Mouse (Mus musculus) gastrocnemius, postnatal 36 days (tissue): ENCODE measurements at regions not wholly inside any gene's neighbourhood (a gene's known extent, or its start where the extent isn't known, plus 50 kb on each side); places are given as distances from the start of the nearest gene placed in this dataset.

Source experiments
- DNase-seq, 2 experiments: peaks; one replicate each; pipeline ENCODE4 v3.0.0; 2022
- intact Hi-C: fragments of 180-260 bp; cut with DNase I; formaldehyde crosslinking; loops from one replicate; pipeline ENCODE4 v1.15.1; 2025

- intact Hi-C loops = no loop called here
- no peak for DNase-seq
Observed at GRCm38 (mm10) chr4:8978949-8979348, 740.1 kb upstream of the Car8 start.

DNA sequence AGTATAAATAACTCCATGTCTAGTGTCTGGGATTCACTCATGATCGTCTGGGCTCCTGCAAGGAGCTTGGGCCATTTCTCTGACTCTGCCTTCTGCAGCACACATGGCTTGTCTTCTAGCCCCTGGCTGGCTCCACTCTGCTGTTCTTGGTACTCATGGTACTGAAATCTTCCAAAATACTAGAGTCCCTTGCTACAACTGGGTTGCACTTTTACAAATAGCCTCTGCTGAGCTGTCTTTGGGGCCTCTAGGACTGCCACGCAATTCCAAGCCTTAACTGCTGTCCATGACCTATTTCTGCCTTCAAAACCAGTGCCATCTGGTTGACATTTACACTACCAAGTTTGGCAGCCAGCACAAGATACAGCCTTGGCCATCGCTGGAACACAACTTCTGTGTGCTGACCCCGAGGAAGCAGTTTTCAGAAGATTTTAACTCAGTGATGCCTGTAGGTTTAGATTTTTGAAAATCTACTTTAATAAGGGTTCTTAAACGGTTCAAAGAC is 731.2 kb upstream of the Car8 start:
- DNase-seq = no peak
- intact Hi-C loops = loop anchor here (5.0 kb wide), 1 partner anchor 32 kb away; no protein-coding TSS in a partner anchor

- DNase-seq = no peak
- intact Hi-C loops = loop anchor here (5.0 kb wide), 1 partner anchor 34 kb away; no protein-coding TSS in a partner anchor
Observed at GRCm38 (mm10) chr4:8968741-8969140, 729.9 kb upstream of the Car8 start.

GRCm38 (mm10) chr4:8967986-8968385 is 729.1 kb upstream of the Car8 start:
- intact Hi-C loops = loop anchor here (5.0 kb wide), 1 partner anchor 34 kb away; no protein-coding TSS in a partner anchor
- no peak for DNase-seq

DNA sequence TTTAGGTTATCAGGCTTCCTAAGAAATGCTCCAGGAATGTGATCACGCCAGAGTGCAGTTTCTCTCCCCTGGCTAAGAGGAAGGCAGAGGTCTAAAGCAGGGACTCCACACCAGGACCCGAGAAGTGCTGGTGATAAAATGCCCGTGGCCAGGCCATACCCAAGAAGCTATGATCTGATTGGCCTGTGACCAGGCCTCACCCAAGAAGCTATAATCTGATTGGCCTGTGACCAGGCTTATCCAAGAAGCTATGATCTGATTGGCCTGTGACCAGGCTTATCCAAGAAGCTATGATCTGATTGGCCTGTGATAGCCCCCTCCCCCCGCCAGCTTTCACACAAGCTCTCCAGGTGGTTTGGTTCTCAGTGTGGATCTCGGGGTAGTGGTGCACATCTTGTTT is 726.7 kb upstream of the Car8 start:
- intact Hi-C loops = loop anchor here (5.0 kb wide), 1 partner anchor 37 kb away; no protein-coding TSS in a partner anchor
- DNase-seq = no peak

DNA sequence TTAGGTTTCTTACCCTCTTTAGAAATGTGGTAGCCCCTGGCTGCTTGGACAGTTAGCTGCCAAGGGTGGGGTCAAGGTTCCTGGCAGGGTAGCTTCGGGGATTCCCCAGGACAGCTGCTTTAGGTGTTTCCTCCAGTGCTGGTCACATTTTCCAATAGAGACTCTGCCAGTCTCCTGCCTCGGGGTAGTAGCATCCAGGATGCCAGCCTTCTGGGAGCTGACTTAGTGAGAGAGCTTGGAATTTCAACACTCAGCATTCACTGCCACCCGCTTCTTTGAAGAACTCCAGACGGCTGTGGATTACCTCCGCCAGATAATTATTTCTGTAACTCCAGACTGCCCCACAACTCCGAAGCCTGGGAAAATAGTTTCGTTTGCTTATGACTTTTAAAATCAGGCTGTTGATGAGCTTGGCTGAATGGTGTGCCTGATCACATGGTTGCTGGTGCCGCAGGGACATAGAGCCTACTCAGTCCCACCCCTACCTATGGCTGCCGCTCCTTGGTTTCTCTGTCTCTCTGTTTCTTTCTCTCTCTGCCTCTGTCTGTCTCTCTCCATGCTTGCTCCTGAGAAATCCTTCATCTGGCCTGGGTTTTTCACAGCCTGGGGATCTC is 724.2 kb upstream of the Car8 start:
- no peak for DNase-seq
- intact Hi-C loops = no loop called here

DNA sequence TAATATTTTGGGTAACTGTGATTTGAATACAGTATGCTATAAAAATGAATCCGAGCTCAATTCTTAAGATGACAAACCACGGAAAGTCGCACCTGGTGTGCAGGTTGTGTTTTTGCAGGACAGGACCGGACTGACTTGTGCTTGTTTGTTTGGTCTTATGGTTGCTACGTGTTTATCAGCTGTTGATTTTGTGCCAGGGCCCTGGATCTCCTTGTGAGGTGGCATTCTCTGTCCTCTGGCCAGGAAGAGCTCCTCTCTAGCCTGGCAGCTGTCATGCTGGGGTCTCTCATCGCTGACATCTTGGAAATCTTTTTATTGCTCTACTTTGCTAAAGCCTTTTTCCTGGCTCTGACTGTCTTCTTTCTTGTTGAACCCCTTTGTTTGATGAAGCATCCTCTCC is 723.0 kb upstream of the Car8 start:
- intact Hi-C loops = no loop called here
- no peak for DNase-seq

DNA sequence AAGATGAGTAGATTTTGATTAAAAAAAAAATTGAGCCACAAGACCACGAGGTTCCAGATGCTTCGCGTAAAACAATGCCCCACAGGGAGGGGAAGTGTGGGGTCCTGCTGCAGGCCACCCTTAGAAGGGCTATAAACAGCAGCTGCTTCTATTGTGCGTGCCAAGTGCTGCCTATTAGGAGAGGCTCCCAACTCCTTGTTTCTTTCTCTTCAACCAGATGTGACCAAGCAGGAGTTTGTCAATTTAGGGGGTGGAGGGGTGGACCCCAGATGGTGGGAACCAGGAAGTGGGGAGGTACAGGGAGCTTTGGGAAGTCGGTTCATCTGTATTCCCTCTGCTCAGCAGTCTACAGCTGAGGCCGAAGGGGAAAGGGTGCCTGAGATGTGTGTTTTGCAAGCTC is 718.9 kb upstream of the Car8 start:
- DNase-seq = no peak
- intact Hi-C loops = no loop called here

DNA sequence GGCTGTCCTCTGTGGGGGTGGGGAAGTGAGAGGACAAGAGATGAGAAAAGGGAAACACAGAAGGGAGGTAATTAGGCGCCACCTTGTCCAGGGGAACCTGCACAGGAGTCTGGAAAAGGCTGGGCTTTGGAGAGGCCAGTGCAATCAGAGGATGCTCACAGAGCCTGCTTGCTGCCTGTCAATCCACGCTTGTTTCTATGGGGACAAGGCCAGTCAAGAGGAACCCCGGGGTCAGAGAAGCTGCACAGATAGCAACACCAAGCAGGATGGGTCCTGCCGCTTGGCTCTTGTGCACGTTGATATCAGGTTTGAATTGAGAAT is 718.1 kb upstream of the Car8 start:
- intact Hi-C loops = no loop called here

DNA sequence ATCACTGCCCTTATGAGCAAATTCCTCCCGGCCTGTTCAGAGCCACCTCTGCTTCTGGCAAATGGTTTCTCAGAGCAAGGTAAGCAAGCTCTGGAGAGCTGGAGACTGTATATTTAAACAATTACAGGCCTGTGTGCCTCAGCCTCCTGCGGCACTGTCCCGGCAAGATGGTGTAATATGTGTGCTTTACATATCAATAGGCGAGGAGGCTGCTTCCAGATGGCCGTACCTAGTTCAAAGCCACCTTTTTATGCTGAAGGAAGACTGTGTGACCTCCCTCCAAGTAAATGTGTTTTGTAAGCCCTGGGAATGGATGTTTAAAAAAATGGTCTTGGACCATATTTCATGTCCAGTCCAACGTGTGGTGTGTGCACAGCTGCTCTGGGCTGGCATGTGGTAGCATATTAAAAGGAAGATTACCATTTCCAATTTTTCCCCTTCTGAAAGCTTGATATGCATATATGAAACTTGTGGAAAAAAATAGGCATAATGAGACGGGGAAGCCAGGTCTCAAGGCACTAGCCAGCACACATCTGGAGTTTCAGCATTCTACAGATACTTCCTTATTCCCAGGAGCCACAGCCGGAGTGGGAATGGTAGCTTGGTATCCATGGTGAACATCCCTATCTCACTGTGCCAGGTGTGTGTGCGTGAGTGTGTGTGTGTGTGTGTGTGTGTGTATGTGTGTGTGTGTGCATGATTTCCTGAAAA is 717.6 kb upstream of the Car8 start:
- intact Hi-C loops = no loop called here

More for the DNA sequence above, 718.1 kb upstream of the Car8 start:
- DNase-seq = no peak

DNA sequence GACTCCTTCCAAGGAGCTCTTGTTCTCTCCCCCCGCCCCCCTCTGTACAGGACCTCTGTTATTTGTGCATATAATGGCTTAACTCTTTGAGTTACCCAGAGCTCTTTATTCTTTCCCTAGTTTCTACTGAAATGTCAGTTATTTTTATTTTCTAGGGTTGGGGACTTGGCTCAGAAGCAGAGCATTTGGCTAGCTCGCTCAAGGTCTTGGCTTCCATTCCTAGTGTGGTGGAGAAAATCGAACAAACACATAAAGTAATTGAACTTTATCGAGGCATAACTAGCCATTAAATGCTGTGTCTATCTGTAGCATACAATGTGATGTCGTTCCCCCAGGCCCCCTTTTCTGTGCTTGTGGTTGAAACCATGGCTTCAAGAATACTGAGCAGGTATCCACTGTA is 716.5 kb upstream of the Car8 start:
- DNase-seq = no peak
- intact Hi-C loops = no loop called here

More for the DNA sequence above, 717.6 kb upstream of the Car8 start:
- DNase-seq = no peak

DNA sequence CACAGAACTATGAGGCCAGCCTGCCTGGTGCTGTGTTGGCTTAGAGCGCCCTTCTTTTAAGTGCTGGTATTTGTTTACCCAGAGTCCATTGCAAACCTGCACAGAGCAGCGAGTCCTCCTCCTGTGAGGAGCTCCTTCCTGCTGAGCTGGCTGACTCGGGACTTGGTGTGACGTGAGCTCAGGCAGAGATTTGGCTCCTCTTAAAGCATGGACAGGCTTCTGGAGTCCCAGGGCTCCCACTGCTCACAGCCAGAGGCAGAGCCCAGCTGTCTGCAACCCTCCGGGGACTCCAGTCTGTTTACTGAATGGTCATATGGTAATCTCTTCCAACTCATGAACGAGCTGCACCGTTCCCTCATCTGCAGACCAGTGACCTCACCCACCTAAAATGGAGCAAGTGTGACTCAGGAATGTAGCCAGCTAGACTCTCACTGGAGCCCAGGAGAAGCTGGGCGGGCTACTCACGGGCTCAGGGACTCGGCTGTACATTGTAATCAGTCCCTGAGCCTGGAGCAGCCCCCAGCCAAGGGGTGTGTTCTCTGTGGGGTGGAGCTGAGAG is 715.6 kb upstream of the Car8 start:
- DNase-seq = peak; percentile 55 to 72
- intact Hi-C loops = loop anchor here (5.0 kb wide), 1 partner anchor 73 kb away; no protein-coding TSS in a partner anchor

DNA sequence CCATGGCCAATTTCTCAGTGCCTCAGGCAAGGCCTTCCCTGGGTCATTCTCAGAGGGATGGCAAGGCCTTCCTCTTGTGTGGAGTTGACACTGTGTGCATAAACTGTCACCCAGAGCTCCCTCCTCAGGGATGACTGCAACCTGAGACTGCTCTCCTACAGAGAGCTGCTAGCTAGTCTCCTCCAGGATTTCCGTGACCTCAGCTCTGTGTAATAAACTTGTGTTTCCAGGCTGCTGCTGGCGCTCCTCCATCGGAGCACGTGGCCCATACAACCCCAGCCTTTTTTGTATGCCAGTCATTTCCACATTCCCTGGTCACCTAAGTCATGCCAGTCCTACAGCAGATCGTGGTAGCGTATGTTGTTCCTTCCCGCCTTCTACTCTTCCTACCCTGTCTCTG is 714.3 kb upstream of the Car8 start:
- DNase-seq = no peak
- intact Hi-C loops = loop anchor here (5.0 kb wide), 1 partner anchor 74 kb away; no protein-coding TSS in a partner anchor

- no peak for DNase-seq
- intact Hi-C loops = loop anchor here (5.0 kb wide), 1 partner anchor 77 kb away; no protein-coding TSS in a partner anchor
Observed at GRCm38 (mm10) chr4:8949951-8950350, 711.1 kb upstream of the Car8 start.

DNA sequence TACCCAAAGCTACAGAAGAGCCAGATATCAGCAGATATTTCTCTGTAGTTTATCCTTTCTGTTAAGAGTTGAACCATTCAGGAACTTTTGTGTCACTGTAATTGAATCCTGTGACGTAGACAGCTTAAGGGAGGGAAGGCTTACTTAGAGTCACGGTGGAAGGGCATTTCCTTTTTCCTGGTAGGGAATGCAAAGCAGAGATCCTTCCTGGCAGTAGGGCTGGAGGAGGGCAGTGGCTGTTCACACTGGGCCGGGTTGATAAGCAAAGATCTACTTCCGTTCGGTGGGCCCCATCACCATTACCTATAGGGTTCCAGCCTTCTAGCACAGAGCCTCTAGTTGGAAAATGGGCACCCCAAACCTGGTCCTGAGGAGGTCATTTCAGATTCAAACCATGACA is 710.7 kb upstream of the Car8 start:
- no peak for DNase-seq
- intact Hi-C loops = no loop called here

- intact Hi-C loops = no loop called here
Observed at GRCm38 (mm10) chr4:8945116-8945515, 706.3 kb upstream of the Car8 start.

DNA sequence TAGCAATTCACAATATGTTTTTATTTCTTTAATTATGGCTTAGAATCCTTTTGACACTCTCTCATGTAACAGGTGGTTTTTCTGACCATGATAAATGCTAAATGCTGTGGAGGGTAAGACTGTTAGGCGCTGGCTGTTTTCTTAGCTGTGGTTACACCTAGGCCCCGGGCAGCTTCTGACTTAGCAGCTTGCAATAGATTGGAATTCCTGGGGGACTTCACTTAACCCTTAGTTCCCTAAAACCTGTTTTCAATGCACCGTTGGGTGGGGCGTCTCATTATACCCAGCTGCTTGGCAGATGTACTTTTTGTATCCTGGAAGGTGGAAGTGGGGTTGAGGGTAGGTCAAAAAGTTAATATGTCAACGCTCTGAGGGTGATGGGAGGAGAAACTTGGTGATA is 704.2 kb upstream of the Car8 start:
- intact Hi-C loops = no loop called here
- no peak for DNase-seq

More at GRCm38 (mm10) chr4:8945116-8945515, 706.3 kb upstream of the Car8 start:
- DNase-seq = peak in 1 of 2 experiments; percentile 27

GRCm38 (mm10) chr4:8938948-8939411 is 700.1 kb upstream of the Car8 start:
- peak in 1 of 2 experiments; percentile 66 for DNase-seq
- intact Hi-C loops = loop anchor here (5.0 kb wide), 1 partner anchor 158 kb away; no protein-coding TSS in a partner anchor

GRCm38 (mm10) chr4:8935899-8936298 is 697.1 kb upstream of the Car8 start:
- no peak for DNase-seq
- intact Hi-C loops = loop anchor here (5.0 kb wide), 1 partner anchor 161 kb away; no protein-coding TSS in a partner anchor

DNA sequence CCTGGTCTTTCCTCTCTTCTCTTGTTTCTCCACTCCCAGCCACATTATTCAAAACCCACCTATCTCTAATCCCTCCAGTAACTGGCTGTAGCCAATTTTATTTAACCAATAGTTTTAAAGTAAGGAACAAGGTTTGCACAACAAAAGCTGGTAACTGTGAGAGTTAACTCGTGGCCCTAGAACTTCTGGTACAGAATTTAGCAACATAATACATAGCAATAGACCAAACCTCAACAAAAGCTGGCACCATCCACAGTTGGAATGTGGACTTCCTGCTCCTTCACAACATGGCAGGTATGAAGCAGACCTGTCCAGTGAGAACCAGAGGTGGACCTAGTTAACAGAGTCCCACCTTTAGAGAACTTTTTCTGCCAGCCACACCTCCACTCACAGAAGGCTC is 695.7 kb upstream of the Car8 start:
- intact Hi-C loops = no loop called here
- no peak for DNase-seq

- intact Hi-C loops = no loop called here
Observed at GRCm38 (mm10) chr4:8929346-8929745, 690.5 kb upstream of the Car8 start.

More at GRCm38 (mm10) chr4:8929346-8929745, 690.5 kb upstream of the Car8 start:
- no peak for DNase-seq
